Mouse (Mus musculus): ENCODE measurements at regions not wholly inside any gene's neighbourhood (a gene's known extent, or its start where the extent isn't known, plus 50 kb on each side); places are given as distances from the start of the nearest gene placed in this dataset.
A peak's percentile ranks its signal among the peaks of the same experiment; 100 is the strongest.

DNA sequence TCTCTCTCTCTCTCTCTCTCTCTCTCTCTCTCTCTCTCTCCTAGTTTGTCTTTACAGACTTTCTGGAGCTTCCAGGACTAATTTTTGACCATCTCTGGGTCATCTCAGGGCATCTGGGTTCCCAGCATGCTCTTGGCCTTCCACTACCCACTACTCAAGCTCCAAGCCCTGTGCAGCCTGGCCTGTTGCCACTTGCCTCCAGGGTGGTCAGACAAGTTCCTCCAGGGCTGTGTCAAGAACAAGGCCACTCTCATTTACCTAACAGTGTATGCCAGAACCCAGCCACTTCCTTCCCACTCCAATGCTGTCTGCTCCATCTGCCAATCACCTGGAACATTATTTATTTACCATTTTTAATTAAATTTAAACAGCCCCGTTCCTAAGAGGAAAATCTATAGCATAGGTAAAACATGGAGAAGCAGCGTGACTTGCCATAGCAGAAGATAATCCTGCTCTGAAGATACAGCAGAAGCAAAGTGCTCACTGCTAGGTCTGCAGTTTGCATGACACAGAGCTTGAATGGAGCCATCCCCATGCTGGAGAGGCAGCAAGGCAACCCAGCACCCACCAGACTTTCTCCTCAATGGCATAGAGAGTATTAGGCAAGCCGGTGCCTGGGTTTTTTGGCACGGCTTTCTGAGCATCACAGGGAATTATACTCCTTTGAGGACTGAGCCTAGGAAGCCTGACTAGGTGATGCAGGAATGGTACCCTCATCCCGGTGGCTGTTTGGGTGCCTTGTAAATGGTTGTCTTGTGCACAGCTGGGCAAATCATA, 54.0 kb downstream of the Foxi1 start:
- DNase-seq: no peak

DNA sequence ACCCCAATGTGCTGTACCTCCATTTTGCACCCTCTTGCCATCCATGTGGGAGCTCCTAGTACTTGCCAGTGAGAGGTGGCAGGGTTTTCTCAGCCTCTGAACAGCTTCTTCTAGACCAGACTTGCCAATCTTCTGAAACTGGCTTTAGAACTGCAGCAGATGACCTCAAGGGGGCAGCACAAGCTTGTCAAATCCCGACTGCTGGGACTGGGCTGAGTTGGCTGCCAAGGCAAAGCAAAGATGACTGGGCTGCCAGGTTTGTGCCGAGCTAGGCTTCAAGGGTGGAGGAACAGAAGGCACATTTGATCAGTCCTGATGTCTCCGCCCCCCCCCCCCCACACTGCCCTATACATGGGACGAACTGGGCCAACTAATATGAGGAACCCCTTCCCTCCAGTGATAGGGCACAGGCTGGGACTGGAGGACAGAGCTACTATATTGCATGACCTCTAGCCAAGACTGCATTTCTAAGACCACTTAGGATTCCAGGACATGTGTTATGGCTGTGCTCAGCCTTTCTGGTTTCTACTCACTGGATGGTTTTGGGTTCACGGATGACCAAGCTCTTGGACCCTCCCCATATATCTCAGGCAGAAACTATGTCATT, 51.1 kb upstream of the 4930469K13Rik start:
- DNase-seq: peak; percentile 92
